Mouse (Mus musculus) brain, embryonic 18.5 days (tissue): ENCODE results near the gene Notch1.

ENCODE experiments used
- DNase-seq: peaks from one replicate; pipeline ENCODE4 v3.0.0-alpha.2; 2012; ENCODE audit warnings: low read depth, low spot score

Gene Notch1

GRCm38 (mm10) chr2:26408515-26409356 is 107.7 kb downstream of the Notch1 start, which contains the start of gene Inpp5e:
Gene Inpp5e (minus strand): TSS chr2:26409203.
- peak; percentile 71 for DNase-seq
